Mouse (Mus musculus) cerebral cortex, adult 2 months (tissue): ENCODE results near the gene Ift46.

Experiments
- WGBS: fragments of 180-500 bp; shearing (Covaris S2); methylation state at CpG from one replicate; pipeline ENCODE4 v1.1.7; 2018; 5-methylcytosine and 5-hydroxymethylcytosine counted together

Gene Ift46

DNA sequence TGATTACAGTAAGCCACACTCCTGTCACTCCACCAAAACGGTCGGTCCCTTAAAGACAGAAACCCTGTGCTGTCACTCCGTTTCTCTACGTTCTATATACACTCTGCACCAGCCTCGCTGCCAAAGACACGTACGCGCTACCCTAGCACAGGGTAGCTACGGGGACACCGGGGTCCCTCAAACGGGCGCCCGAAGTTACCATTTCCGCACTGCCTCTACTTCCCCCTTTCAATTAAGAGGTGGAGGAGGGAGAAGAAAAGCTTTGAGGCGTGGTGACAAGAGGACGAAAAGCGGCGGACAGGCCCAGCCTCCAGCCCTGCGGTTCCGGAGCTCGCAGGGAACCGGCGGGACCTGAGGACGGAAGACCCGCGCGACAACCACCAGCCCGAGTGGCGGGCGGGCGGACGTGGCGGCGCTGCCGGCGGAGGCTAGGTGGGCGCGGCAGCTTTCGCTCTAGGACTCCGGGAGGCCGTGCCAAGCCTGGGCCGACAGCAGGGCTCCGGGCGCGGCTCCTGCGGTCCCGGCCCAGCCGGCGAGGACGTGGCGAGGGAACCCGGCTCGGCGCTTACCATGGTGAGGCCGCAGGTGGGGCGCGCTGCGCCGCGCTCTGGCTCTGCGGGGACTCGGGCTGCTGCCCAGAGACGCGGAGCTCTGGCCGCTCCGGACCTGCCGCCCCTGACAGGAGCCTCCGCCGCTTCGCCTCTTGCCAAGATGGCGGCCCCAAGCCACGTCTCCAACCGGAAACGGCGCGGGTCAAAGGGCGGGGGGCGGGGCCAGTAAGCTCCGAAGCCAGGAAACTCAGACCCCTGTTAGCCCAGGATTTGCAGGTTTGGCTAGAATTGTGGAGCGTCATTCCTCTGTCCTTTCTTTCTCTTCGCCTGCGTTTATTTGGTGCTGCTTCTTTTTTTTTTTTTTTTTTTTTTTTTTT lies at the start of gene Ift46, which contains the start of gene Arcn1:
Ift46 (plus strand) TSS at position 808 of the 928 bp plus-strand sequence.
Arcn1 (minus strand) TSS at position 745 of the 928 bp plus-strand sequence.
- under 1% methylated on average over 81 of the region's 82 CpGs for WGBS

DNA sequence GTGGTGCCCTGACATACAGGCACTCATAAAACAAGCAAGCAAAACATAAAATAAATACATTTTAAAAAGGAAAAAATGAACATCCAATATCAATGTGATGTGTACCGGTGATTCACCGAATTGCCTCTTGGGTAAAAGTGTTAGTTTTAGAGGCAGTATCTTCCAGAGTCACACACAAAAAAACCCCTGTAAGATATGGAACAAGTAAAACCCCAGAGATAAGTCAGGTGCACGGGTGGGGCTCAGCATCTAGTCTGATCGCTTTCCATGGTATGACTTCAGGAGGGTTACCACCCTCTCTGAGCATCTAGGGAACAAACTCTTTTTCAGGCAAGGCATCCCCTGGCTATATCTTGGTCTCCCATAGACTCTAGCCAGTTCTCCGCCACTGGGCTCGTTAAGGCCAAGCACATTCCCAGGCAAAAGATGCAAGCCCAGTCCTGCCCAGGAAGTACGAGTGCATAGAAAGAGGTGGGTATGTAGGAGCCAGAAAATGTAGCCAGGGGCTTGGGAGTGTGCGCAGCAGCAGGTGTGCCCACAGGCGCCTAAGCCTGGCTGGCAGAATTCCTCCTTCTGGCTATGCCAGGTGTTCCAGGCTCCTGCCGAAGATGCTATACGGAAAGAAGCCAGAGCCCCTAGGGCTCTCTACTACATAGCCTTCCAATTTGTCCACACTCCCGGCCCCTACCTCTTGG lies 48.6 kb upstream of the Ift46 start:
- 61% methylated on average over 12 of the region's 12 CpGs for WGBS

DNA sequence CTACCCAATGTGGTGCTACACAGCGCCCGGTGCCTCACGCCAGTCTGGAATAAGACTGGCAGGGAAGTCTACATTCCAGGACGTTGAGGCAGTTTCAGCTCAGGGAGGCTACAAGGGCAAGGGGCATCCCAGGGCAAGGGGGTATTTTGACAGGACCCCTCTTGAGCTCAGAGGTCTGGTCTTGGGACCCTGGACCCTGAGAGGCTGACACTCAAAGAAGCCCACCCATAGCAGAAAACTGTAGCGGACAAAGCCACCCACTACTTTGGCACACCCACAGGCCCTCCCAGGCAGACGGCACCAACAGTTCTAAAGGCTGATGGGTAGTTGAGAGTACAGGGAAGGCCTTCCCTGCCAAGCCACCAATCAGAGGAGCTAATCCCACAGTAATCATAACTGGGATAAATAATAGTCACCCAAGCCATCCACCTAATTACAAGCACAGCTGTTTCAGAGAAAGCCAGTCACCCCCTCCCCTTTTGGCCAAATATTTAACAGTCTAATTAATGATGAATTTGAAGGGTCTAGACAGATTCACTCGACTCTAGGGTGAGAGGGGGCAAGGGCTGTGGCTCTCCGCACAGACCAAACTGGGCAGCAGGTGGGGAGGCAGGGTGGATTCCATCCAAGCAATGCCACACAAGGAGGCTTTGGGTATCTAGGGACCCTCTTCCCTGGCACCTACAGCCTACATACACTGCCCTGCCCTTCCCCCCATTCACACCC lies 47.9 kb upstream of the Ift46 start:
- 42% methylated on average over 8 of the region's 8 CpGs for WGBS

DNA sequence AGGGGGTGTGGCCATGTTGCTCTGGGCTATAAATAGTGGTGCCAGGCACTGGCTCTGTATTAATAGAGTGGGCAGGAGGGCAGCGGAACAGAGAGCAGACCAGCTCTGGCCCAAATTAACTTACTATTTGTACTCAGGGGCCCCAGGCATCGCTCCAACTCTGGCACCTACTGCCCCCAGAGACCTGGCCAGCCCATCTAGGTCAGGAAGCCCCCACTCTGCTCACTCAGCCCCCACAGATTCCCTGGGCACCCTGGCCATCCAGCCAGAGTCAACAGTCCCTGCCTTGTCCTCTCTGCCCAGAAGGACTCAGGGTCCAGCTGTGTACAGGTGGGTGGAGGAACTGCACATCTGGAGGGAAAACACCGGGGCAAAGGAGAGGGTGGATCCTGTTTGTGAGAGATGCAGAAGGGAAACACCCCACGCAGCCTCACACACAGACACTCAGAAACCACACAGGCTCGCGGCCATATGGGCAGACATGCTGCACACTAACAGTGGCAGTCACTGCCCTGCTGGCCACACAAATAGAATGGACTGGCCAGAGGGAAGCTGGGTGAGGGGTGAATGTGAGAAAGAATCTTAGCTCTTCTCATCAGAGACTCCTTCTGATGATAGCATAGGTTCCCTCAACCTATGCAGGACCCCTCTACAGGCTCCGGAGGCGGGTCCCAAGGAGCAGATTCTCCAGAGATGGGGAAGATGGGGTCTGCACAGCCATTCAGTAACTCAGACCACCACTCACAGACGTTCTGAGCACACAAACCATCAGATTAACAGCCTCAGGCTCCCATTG lies 47.2 kb upstream of the Ift46 start:
- 14% methylated on average over 9 of the region's 9 CpGs for WGBS

DNA sequence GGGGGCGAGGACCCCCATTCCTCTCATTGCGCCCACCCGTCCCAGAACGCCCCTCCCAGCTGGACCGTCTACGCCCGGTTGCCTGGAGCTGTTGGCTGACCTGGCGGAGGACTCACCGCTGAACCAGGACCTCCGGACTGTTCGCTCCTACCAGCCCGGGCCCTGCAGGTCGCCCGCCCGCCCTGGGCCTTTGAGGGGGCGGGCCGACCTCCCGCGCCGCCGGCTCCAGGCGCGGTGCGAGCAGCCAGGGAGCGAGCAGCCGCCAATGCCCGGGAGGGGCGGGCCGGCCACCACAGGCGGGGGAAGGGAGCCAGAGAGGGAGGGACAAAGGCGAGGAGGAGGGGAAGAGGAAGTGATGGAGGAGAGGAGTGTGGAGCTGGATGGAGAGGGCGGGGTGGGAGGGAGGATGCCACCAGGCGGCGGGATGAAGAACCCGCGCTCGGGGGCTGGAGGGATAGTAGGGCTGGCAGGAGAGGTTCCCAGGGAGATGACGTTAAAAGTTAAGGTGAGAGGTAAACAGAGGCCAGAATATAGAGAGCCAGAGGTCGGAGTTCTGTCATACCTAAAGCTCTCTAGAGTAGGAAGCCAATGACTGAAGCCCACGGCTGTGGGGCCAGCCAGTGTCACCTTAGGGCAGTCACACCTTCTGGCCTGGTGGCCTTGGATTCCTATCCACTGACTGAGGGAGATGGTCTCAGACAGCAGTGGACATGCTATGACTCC lies 46.4 kb upstream of the Ift46 start:
- WGBS = 7% methylated on average over 38 of the region's 40 CpGs

DNA sequence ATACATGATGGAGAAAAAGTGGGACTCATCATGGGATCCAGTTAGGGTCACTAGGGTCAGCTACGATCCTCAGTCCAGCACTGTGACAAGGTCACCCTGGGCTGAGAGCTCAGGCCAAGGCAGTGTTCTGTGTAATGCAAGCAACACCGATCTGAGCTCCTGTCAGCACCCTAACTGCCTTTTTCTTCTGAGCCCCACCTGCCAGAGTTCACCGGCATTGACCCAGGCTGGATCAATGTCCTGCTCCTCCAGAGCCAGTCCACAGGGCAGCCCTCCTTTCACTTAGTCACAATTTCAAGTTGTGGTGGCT lies 45.9 kb upstream of the Ift46 start:
- WGBS = 80% methylated on average over 3 of the region's 3 CpGs

DNA sequence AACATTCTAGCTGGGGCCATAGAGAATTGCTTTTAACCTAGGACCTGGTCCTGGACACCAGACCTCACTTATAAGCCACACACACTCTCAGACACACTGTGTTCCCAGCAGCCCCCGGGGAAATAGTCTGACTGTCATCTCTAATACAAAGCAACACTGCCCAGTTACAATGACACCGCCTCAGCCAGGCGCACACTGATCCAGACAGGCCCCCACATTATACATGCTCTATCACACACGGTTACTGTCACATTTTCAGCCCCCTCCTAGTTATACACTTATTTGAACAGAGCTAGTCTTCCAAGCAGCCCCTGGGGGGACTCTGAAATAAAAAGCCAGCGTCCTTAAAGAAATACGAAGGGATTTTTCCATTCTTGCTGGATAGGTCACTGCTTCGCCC lies 45.1 kb upstream of the Ift46 start:
- 62% methylated on average over 7 of the region's 7 CpGs for WGBS

DNA sequence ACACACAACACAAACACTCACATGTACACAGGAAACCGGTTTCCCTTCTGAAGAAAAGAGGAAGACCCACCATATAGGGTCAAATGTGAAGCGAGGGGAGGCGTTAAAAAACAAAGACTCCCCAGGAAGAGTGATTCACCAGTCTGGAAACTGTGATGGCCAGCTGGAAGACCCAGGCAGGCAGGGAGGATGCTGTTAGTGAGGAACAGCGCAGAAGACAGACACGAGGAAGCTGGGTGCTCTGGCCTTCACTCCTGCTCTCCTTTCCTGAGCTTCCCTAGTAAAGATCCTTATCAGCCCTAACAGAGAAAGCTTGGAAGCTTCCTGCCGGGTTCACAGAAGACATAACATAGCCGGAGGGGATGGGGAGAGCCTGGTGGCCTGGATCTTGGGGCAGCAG lies 44.7 kb upstream of the Ift46 start:
- WGBS = 43% methylated on average over 7 of the region's 7 CpGs

DNA sequence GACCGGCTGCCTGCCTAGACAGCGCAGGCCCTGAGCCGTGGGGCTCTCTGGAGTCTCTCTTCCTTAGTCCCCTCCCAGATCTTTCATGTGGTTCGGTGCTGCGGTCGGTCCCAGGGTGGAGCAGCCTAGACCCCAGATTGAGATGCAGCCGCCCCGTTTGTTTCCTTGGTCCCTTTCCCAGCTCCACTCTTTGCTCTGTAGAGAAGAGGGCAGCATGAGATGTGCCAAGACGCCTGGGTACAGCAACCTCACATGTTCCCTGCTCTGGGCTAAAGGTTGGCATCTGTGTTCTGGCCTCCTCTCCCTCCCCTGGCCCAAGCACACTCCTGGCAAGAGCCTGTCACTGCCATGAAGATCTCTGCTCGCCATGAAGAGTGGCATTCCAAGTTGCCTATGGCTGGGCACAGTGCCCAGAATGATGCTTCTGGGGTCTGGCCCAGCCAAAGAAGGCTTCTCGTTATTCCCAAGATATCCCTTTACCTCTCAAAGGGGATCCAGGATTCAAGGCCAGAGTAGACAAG lies 44.1 kb upstream of the Ift46 start:
- 59% methylated on average over 11 of the region's 11 CpGs for WGBS

DNA sequence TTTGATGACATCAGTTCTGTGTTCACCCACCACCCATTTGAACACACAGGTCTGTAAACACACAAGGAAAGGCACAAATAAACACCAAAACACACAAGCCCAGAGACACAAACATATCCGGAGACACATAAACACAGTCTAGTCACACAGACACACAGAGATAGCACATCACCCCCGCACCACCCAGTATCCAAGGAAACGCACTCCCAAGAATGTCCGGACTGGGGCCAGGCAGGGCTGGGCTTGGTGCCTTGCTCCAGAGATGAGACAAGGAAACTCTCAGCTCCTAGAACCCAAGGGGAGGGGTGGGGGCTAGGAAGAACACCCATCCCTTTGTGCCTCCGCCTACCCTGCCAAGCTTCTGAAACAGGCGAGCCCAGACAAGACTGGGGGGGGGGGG lies 43.5 kb upstream of the Ift46 start:
- 36% methylated on average over 6 of the region's 6 CpGs for WGBS

DNA sequence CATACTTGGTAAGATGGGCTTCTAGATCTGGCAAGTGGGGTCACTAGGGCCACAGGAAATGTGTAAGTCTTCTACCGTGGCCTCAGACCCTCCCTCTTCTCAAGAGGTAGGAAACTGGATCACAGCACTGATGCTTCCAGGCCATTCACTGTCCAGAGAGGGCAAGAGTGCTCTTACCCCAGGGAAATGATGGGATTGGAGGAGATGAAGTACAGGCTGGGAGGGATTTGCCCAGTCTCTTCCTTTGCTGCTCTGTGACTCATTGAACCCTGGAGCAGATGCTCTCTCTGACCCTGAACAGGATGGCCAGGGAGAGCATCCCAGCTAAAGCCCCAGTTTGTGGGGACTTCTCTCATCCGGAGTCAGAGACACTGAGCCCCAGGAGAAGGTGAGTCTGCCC lies 43.0 kb upstream of the Ift46 start:
- 53% methylated on average over 2 of the region's 2 CpGs for WGBS

DNA sequence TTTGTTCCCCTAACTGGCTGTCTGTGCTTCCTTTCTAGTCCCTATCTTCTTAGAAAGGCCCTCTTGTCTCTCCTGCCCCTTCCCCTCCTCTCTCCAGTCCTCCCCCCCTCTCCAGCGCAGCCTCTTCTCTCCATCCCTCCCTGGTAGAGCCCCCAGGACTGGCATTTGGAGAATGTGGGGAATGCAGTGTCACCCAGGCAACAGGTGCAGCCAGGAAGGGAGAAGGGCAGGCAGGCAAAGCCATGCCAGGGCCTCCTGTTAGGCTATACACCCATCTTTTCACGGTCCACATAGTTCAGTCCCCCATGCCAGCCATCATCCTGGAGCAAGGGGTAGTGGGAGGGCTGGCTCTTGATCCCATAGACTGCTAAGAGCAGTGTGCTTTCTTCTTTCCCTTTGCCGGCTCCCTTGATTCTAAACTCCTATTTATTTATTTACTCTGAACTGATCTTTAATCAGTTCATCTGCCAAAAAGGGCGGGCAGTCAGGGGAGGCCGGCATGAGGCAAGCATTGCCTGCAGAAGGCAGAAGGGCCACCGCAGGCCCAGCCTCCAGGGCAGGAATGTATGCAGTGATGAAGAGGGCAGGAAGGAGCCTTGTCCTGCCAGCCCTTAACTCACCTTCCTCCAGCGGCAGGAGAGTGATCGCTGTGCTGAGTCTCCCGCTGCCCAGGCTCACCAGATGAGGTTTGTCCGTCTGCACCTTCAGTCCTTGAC lies 41.1 kb upstream of the Ift46 start:
- WGBS = 70% methylated on average over 10 of the region's 10 CpGs

DNA sequence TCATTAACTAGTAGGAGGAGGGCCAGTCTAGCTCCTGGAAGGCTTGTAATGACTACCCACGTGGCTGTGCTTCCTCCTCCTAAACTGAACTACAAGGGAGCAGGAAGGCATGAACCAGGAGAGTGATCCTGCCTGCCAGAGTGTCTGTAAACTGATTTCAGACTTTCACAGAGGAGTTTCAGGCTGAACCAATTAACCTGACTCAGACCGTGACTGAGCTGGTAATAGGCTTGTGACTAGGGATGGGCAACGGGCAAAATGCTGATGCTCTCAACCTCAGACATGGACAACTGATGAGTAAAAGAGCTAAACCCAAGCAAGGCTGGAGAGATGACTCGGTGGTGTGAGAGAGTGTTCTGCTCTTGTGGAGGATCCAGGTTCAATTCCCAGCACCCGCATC lies 40.3 kb upstream of the Ift46 start:
- 74% methylated on average over 5 of the region's 5 CpGs for WGBS

DNA sequence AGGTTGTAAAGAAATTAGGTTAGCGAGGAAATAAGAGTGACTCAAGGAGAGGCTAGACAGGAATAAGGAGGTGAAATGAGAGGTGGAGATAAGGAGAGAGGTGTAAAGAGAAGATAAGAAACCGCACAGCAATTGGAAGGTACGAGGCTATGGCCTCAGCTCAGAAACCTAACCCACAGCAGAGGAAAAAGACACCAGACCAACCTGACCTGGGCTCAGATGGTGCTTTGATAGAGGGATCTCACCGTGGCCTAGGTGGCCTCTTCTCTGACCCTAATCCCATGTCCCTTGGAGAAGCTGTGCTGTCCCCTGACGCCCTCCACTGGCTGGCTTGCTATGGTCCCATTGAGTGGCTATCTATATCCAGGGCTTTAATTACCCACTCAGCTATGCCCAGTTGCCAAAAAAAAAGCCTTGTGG lies 35.6 kb upstream of the Ift46 start:
- 82% methylated on average over 5 of the region's 5 CpGs for WGBS

DNA sequence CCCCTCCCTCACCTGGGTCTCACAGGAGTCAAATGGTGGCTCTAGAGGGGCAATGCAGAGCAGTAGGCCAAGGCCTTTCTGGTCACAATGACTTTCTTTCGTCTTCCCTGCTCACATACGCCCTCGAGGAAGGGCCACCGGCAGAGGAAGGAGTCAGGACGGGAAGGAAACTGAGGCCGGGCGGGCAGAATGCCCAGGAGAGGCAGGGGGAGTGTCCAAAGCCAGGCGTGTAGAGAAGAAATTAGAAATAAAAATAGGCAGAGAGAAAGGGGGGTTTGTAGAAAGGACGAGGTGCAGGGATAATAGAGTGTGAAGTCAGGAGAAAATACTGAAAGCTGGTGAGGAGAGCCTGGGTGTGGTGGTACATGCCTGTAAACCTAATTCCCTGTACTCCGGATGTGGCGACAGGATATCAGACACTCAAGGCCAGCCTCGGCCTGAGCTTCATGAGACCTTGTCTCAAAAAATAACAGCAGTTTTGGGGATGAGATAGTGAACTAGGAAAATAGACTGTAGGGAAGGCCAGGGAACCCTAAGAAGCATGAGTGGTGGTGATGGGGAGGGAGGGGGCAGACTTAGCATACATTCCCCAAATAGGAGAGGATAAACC lies 34.7 kb upstream of the Ift46 start:
- WGBS = 68% methylated on average over 12 of the region's 12 CpGs

DNA sequence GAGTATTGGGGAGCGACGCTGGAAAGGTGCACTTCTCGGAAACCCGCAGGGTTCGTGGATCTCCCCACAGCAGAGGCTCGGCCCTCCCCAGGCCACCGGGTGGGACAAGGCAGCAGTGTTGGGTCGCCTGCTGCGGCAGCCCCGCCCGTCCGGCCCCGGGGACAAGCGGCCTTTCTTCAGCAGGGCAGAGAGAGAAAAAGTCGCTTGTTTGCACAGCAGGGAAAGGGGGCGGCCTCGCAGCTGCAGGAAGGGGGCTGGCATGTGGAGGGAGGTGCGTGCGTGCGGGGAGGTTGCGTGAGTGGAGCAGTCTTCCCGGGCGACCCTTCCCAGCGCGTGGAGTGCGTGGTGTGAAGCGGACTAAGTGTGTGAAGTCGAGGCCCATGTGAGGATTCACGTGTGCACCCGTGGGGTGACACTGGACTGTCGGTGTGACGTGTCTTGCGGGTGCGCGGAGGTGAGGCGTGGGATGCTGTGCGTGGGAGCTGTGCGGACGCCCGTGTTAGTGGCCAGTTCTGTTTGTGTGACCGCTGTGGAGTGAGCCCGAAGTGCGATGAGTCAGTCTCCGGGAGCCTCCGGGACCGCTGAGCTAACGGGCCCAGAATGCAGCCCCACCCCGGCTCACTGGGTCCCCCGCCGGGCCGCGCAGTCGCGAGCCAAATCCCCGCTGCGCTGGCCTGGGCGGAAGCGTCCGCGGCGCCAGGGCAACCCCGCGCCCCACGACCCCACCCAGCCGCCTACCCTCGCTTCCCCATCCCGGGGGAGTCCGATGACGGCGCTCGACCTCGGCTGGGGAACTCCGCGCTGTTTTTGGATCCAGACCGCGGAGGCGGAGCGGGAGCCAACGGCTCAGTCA lies 33.8 kb upstream of the Ift46 start:
- WGBS = 1% methylated on average over 79 of the region's 79 CpGs

DNA sequence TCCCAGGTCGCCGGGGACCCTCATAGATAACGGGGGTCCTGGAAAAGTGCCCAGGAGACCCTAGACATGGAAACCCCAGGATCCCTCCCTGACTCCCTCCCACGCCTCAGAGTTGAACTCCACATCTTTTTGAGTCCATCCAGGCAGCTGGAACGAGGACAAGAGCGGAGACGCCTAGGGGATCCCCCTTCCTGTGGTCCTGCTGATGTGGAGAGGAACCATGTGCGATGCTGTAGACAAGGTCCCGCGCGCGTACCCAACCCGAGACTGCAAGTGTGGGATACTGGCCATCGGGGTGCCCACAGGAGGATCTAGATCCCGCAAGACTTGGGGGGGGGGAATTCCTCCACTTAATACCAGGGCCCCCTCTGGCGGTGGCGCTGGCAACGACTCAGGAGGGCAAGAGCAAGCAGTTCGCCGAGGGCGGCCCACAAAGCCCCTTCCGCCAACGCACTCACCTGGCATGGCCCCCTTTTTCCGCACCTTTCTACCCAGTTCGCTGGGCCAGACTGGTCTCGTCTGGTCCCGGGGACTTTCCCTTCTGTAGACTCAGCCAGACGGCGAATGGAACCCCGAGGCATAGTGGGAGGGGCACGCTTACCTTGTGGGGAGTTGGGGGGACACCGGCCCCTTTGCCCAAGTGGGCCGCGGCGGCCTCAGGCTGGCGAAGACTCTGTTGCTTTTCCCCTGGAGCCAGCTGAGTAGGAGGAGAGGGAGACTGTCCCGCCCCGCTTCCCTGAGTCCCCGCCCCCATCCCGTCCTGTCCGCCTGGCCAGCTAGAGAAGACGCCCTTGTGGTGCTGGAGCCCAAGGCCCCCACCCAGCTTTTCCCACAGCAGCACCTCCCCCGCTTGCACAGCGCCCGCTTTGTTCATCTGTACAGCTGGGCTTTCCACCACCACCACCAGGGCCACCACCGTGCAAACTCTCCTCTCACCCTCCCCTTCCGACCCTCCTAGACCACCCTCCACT lies 32.9 kb upstream of the Ift46 start, which contains the start of gene Phldb1:
Phldb1 (minus strand) TSS at position 675 of the 971 bp plus-strand sequence.
- 4% methylated on average over 47 of the region's 47 CpGs for WGBS
